Mouse (Mus musculus) heart, adult 2 months (tissue): ENCODE measurements around the gene Plxna2.

Experiments used
- CTCF ChIP-seq: fragments of 200-600 bp; IDR thresholded peaks from 2 replicates; pipeline ENCODE4 v1.8.1; 2022; ENCODE audit warnings: antibody characterized with exemption, mild to moderate bottlenecking, moderate library complexity
- EP300 ChIP-seq: fragments of 200-500 bp; IDR thresholded peaks from 2 replicates; pipeline ENCODE4 v1.6.1; 2011; ENCODE audit warnings: low read depth, low read length, control low read depth; ENCODE audit not compliant: insufficient read depth
- POLR2A ChIP-seq: fragments of 200-500 bp; IDR thresholded peaks from 2 replicates; pipeline ENCODE4 v1.6.1; 2011; ENCODE audit warnings: mild to moderate bottlenecking, low read depth, low read length, control low read depth; ENCODE audit not compliant: insufficient read depth

- TF ChIP-seq CTCF (no peak), EP300 (no peak), POLR2A (no peak)
Observed at GRCm38 (mm10) chr1:194815547-194815946, 197.5 kb downstream of the Plxna2 start.
